Mouse (Mus musculus) limb, embryonic 14.5 days (tissue): ENCODE measurements around the gene Hist1h3c. TPM values are rescaled to one million over a fixed set of nuclear protein-coding genes. Genes with fewer than 3 reads are reported as not detected.
A peak's percentile ranks its signal among the peaks of the same experiment; 100 is the strongest.

Source experiments
- ATAC-seq: fragments of 200-750 bp; cut with Nextera tagmentation; 2 replicates; pipeline ENCODE4 v1.8.0; 2017; ENCODE audit warnings: low read depth, moderate number of reproducible peaks, moderate TSS enrichment; ENCODE audit not compliant: low FRiP score
- DNase-seq: peaks from one replicate; pipeline ENCODE4 v3.0.0-alpha.2; 2015; ENCODE audit warnings: low spot score
- H3K27ac ChIP-seq: fragments of 300-500 bp; sonication (generic); replicated peaks from 2 replicates; pipeline ENCODE4 v1.5.1; 2014; ENCODE audit warnings: low read depth, mild to moderate bottlenecking, low read length, moderate library complexity, mixed read lengths
- H3K27me3 ChIP-seq: fragments of 300-500 bp; sonication (generic); 2 replicates; pipeline ENCODE4 v1.6.1; 2014; ENCODE audit warnings: low read length, mixed read lengths; ENCODE audit not compliant: control insufficient read depth, insufficient read depth
- H3K36me3 ChIP-seq: fragments of 300-500 bp; sonication (generic); 2 replicates; pipeline ENCODE4 v1.6.1; 2014; ENCODE audit warnings: mild to moderate bottlenecking, low read length, moderate library complexity, mixed read lengths; ENCODE audit not compliant: control insufficient read depth, insufficient read depth
- H3K4me1 ChIP-seq: fragments of 300-500 bp; sonication (generic); 2 replicates; pipeline ENCODE4 v1.6.1; 2014; ENCODE audit warnings: antibody characterized with exemption, low read length, mixed read lengths; ENCODE audit not compliant: control insufficient read depth, insufficient read depth
- H3K4me2 ChIP-seq: fragments of 300-500 bp; sonication (generic); replicated peaks from 2 replicates; pipeline ENCODE4 v1.6.1; 2014; ENCODE audit warnings: low read depth, mild to moderate bottlenecking, low read length, moderate library complexity; ENCODE audit not compliant: severe bottlenecking
- H3K4me3 ChIP-seq: fragments of 300-500 bp; sonication (generic); replicated peaks from 2 replicates; pipeline ENCODE4 v1.5.1; 2014; ENCODE audit warnings: low read length
- H3K9ac ChIP-seq: fragments of 300-500 bp; sonication (generic); 2 replicates; pipeline ENCODE4 v1.6.1; 2014; ENCODE audit warnings: mild to moderate bottlenecking, low read depth, low read length, moderate library complexity; ENCODE audit not compliant: severe bottlenecking
- H3K9me3 ChIP-seq: fragments of 300-500 bp; sonication (generic); 2 replicates; pipeline ENCODE4 v1.6.1; 2016; ENCODE audit warnings: low read length; ENCODE audit not compliant: control insufficient read depth
- POLR2A ChIP-seq: fragments of 200-500 bp; IDR thresholded peaks from 2 replicates; pipeline ENCODE4 v1.8.0; 2012; ENCODE audit warnings: inconsistent platforms, mild to moderate bottlenecking, moderate library complexity, borderline replicate concordance; ENCODE audit not compliant: insufficient read depth, insufficient read length; ENCODE audit errors: extremely low read depth
- WGBS: fragments of 180-500 bp; shearing (Covaris S2); extraction: QIAGEN DNeasy Blood & Tissue Kit; methylation state at CpG from one replicate; pipeline ENCODE4 v1.1.7; 2014; 5-methylcytosine and 5-hydroxymethylcytosine counted together
- polyA plus RNA-seq, 2 experiments: library from polyadenylated mRNA; depleted of rRNA in 1 of 2; stranded (reverse) in 1 of 2; unstranded in 1 of 2; fragments of >200 nt; fragmentation: Nextera tagmentation in 1 of 2; extraction: Ambion mirVana in 1 of 2; gene quantifications; 2 replicates each; pipeline versions ENCODE4 v1.2.1 to v1.2.3; 2012 to 2014

Gene Hist1h3c
- polyA plus RNA-seq, 2 experiments = 8.1 to 41.4 TPM

GRCm38 (mm10) chr13:23738041-23738440 lies 7.4 kb downstream of the Hist1h3c start:
- Histone ChIP-seq H3K27ac (peak overlapping the region; percentile 92), H3K4me3 (peak overlapping the region; percentile 44), H3K36me3 (no peaks in the 10 kb centered on the region), H3K4me2 (peak overlapping the region; percentile 73), H3K27me3 (no peaks in the 10 kb centered on the region), H3K9ac (peak overlapping the region; percentile 81), H3K4me1 (peaks cover 9% of the 10 kb centered on the region), H3K9me3 (no peaks in the 10 kb centered on the region)
- no peak for TF ChIP-seq POLR2A
- 16% methylated on average over 4 of the region's 4 CpGs for WGBS
- ATAC-seq (no peak), DNase-seq (no peak)

GRCm38 (mm10) chr13:23737091-23737490 lies 8.3 kb downstream of the Hist1h3c start:
- H3K4me2 ChIP-seq = no peak overlapping the region
- H3K27me3 ChIP-seq = no peaks in the 10 kb centered on the region
- WGBS = 71% methylated on average over 5 of the region's 5 CpGs
- no peaks in the 10 kb centered on the region for H3K36me3 ChIP-seq
- ATAC-seq (no peak), DNase-seq (no peak)
- no peak overlapping the region for H3K9ac ChIP-seq
- TF ChIP-seq POLR2A = no peak
- H3K27ac ChIP-seq = no peak overlapping the region
- H3K9me3 ChIP-seq = no peaks in the 10 kb centered on the region
- H3K4me1 ChIP-seq = peaks cover 9% of the 10 kb centered on the region
- H3K4me3 ChIP-seq = no peak overlapping the region

- H3K27me3 ChIP-seq = no peaks in the 10 kb centered on the region
- no peak overlapping the region for H3K27ac ChIP-seq
- H3K4me2 ChIP-seq = no peak overlapping the region
- H3K9ac ChIP-seq = no peak overlapping the region
- H3K36me3 ChIP-seq = no peaks in the 10 kb centered on the region
- no peaks in the 10 kb centered on the region for H3K4me1 ChIP-seq
- no peak for TF ChIP-seq POLR2A
- WGBS = 26% methylated on average over 8 of the region's 8 CpGs
- DNase-seq = peak; percentile 74
- H3K9me3 ChIP-seq = no peaks in the 10 kb centered on the region
- H3K4me3 ChIP-seq = no peak overlapping the region
- peak; percentile 50; the same call in 1 of the 2 replicates for ATAC-seq
These were observed 13.1 kb downstream of the Hist1h3c start for GRCm38 (mm10) chr13:23732156-23732804.

GRCm38 (mm10) chr13:23730479-23730878 lies 14.9 kb downstream of the Hist1h3c start:
- no peak for DNase-seq
- Histone ChIP-seq H3K9ac (no peak overlapping the region), H3K4me2 (no peak overlapping the region), H3K9me3 (no peaks in the 10 kb centered on the region), H3K4me1 (no peaks in the 10 kb centered on the region), H3K4me3 (no peak overlapping the region), H3K36me3 (no peaks in the 10 kb centered on the region), H3K27me3 (no peaks in the 10 kb centered on the region), H3K27ac (no peak overlapping the region)
- no peak for ATAC-seq
- TF ChIP-seq POLR2A = no peak
- 42% methylated on average over 8 of the region's 8 CpGs for WGBS

GRCm38 (mm10) chr13:23729706-23730105 lies 15.7 kb downstream of the Hist1h3c start:
- Histone ChIP-seq H3K36me3 (no peaks in the 10 kb centered on the region), H3K9ac (no peak overlapping the region), H3K4me2 (no peak overlapping the region), H3K27ac (no peak overlapping the region), H3K4me1 (no peaks in the 10 kb centered on the region), H3K27me3 (no peaks in the 10 kb centered on the region), H3K4me3 (no peak overlapping the region), H3K9me3 (no peaks in the 10 kb centered on the region)
- ATAC-seq (no peak), DNase-seq (no peak)
- no peak for TF ChIP-seq POLR2A
- 90% methylated on average over 5 of the region's 5 CpGs for WGBS
